Mouse (Mus musculus): ENCODE results near the gene Wfdc10. TPM values are rescaled to one million over a fixed set of nuclear protein-coding genes. Genes with fewer than 3 reads are reported as not detected.

The Wfdc10 gene
- polyA plus RNA-seq, 1 experiment from 2014 or later = not detected

DNA sequence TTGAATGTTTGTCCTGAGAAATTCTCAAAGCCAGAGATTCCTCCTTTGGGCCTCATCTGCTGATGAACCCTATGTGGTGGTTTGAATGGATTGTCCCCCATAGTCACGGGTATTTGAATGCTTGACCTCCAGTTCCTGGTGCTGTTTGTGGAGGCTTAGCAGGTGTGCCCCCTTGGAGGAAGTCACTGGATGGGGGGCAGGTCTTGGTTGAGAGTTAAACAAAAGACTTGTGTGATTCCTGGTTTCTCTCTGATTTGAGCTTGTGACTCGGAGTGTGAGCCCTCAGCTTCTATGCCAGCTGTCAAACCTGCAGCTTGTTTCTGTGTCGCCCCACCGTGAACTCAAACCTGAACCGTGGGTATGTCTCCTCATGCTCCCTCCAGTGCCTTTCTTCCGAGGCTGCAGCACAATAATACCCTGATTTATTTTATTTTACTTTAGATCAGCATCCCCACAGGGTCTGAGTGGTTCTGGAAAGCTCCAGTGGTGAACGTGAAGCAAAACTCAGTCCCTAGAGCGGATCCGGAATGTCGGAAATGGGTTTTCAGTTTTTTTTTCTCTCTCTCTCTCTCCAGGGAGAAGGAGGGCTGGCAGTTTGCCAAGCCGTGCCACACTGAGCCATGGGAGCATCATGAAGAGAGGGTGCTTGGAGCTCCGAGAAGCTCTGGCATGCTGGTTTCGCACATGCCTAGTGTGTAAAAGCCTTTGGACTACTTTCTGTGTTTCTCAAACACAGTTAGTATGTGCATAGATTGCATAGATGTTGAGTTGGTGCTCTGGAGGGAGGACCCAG, 13.8 kb upstream of the Wfdc10 start:
- Histone ChIP-seq H3K4me2 (ENCODE audit: low read depth, low read length) (no peak overlapping the region), H3K4me3 (ENCODE audit: low read depth, low read length) (no peak overlapping the region), H3K9me3 (ENCODE audit: control insufficient read depth, low read length) (no peaks in the 10 kb centered on the region), H3K27me3 (ENCODE audit: control insufficient read depth, insufficient read depth, low read length) (no peaks in the 10 kb centered on the region), H3K9ac (replicated peaks; ENCODE audit: low read depth, low read length) (no peak overlapping the region), H3K27ac (ENCODE audit: low read depth, low read length) (no peak overlapping the region), H3K4me1 (ENCODE audit: control insufficient read depth, insufficient read depth, low read length) (no peaks in the 10 kb centered on the region), H3K36me3 (ENCODE audit: control insufficient read depth, insufficient read depth, low read length) (no peaks in the 10 kb centered on the region)
- ATAC-seq (ENCODE audit: low read depth) = no peak
- WGBS = 67% methylated on average over 13 of the region's 13 CpGs

DNA sequence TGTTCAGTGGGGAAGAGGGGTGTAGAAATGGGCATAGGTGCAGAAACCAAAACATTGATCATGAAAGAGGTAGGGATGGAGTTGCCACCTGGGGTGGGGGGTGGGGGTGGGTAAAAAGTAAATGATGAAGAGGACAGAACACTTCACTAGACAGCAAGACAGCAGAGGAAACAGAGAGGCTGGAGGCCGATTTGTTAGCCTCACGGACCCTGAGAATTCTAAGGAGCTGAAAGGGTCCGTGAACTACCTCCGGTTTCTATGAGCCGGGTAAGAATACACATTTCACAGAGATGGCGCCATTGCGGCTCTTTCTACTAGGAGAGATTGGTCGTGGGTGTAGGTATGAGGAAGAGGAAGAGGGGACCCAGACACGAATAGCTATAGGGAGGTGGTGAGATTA, 637 bp downstream of the Wfdc10 start, which contains the start of gene Wfdc9:
Gene Wfdc9 (minus strand): TSS at position 101 of the 400 bp plus-strand sequence.
- Histone ChIP-seq H3K36me3 (ENCODE audit: control insufficient read depth, insufficient read depth, low read length) (no peaks in the 10 kb centered on the region), H3K4me3 (ENCODE audit: low read depth, low read length) (no peak within 1 kb of the TSS), H3K4me1 (ENCODE audit: control insufficient read depth, insufficient read depth, low read length) (no peaks in the 10 kb centered on the region), H3K9ac (replicated peaks; ENCODE audit: low read depth, low read length) (no peak within 1 kb of the TSS), H3K4me2 (ENCODE audit: low read depth, low read length) (no peak within 1 kb of the TSS), H3K27ac (ENCODE audit: low read depth, low read length) (no peak within 1 kb of the TSS), H3K9me3 (ENCODE audit: control insufficient read depth, low read length) (no peaks in the 10 kb centered on the region), H3K27me3 (ENCODE audit: control insufficient read depth, insufficient read depth, low read length) (no peaks in the 10 kb centered on the region)
- 88% methylated on average over 9 of the region's 9 CpGs for WGBS
- no peak for ATAC-seq (ENCODE audit: low read depth)

DNA sequence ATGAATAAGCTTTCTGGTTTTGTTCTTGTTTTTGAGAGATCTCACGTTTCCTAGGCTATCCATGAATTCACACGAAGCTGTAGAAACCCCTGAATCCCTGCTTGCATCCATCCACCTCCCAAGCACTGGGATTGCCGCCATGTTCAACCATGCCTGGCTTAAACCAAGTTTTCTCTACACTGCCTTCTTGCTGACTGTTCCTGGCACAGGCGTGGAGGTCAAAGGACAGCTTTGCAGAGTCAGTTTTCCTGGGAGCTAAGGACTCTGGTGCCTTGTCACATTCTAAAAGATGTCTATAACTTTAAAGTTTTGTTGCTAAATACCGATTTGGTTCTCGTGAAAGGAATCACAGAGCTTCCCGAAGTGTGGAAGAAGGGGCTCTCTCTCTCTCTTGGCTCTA, 9.0 kb downstream of the Wfdc10 start:
- no peak overlapping the region for H3K9ac ChIP-seq (replicated peaks; ENCODE audit: low read depth, low read length)
- H3K4me1 ChIP-seq (ENCODE audit: control insufficient read depth, insufficient read depth, low read length) = no peaks in the 10 kb centered on the region
- H3K9me3 ChIP-seq (ENCODE audit: control insufficient read depth, low read length) = no peaks in the 10 kb centered on the region
- no peak for ATAC-seq (ENCODE audit: low read depth)
- 88% methylated on average over 7 of the region's 7 CpGs for WGBS
- H3K27ac ChIP-seq (ENCODE audit: low read depth, low read length) = no peak overlapping the region
- no peaks in the 10 kb centered on the region for H3K36me3 ChIP-seq (ENCODE audit: control insufficient read depth, insufficient read depth, low read length)
- H3K27me3 ChIP-seq (ENCODE audit: control insufficient read depth, insufficient read depth, low read length) = no peaks in the 10 kb centered on the region
- no peak overlapping the region for H3K4me2 ChIP-seq (ENCODE audit: low read depth, low read length)
- no peak overlapping the region for H3K4me3 ChIP-seq (ENCODE audit: low read depth, low read length)

DNA sequence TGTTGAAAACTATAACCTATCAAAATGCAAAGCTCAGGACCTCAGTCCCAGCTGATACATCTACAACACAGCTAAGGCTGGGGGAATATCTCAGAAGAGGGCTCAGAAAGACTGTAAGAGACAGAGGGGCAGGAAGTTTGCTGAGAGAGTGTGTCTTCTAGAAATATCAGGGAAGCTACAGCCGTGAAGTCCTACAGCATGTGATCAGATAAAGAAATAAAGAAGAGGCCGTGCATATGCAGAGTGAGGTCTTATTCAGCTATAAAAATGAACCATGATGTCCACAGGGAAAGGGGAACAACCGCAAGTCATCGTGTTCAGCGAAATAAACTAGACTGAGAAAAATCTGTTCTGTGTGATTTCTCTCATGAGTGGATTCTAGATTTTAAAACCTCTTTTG, 14.4 kb downstream of the Wfdc10 start:
- Histone ChIP-seq H3K9me3 (ENCODE audit: control insufficient read depth, low read length) (no peaks in the 10 kb centered on the region), H3K4me2 (ENCODE audit: low read depth, low read length) (no peak overlapping the region), H3K4me1 (ENCODE audit: control insufficient read depth, insufficient read depth, low read length) (no peaks in the 10 kb centered on the region), H3K36me3 (ENCODE audit: control insufficient read depth, insufficient read depth, low read length) (no peaks in the 10 kb centered on the region), H3K27ac (ENCODE audit: low read depth, low read length) (no peak overlapping the region), H3K4me3 (ENCODE audit: low read depth, low read length) (no peak overlapping the region), H3K9ac (replicated peaks; ENCODE audit: low read depth, low read length) (no peak overlapping the region), H3K27me3 (ENCODE audit: control insufficient read depth, insufficient read depth, low read length) (no peaks in the 10 kb centered on the region)
- WGBS = 85% methylated on average over 5 of the region's 5 CpGs
- no peak for ATAC-seq (ENCODE audit: low read depth)

DNA sequence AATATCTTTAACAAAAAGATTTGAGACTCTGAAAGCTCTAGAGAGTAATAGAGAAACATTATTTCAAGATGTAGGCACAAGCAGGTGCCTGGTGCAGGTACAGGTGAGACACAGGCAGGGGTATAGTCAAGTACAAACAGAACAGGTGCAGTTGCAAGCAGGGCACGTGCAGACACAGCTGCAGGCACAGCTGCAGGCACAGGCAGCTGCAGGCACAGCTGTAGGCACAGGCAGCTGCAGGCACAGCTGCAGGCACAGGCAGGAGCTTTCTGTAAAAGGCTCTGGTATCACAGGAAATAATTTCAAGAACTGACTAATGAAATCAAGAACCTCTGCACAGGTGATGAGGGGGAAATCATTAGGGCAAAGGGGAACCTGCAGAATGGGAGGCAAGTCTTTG, 15.1 kb downstream of the Wfdc10 start:
- Histone ChIP-seq H3K27ac (ENCODE audit: low read depth, low read length) (no peak overlapping the region), H3K4me2 (ENCODE audit: low read depth, low read length) (no peak overlapping the region), H3K9me3 (ENCODE audit: control insufficient read depth, low read length) (no peaks in the 10 kb centered on the region), H3K36me3 (ENCODE audit: control insufficient read depth, insufficient read depth, low read length) (no peaks in the 10 kb centered on the region), H3K9ac (replicated peaks; ENCODE audit: low read depth, low read length) (no peak overlapping the region), H3K4me1 (ENCODE audit: control insufficient read depth, insufficient read depth, low read length) (no peaks in the 10 kb centered on the region), H3K27me3 (ENCODE audit: control insufficient read depth, insufficient read depth, low read length) (no peaks in the 10 kb centered on the region), H3K4me3 (ENCODE audit: low read depth, low read length) (no peak overlapping the region)
- ATAC-seq (ENCODE audit: low read depth) = no peak
- WGBS = 22% methylated on average over 1 of the region's 1 CpGs

DNA sequence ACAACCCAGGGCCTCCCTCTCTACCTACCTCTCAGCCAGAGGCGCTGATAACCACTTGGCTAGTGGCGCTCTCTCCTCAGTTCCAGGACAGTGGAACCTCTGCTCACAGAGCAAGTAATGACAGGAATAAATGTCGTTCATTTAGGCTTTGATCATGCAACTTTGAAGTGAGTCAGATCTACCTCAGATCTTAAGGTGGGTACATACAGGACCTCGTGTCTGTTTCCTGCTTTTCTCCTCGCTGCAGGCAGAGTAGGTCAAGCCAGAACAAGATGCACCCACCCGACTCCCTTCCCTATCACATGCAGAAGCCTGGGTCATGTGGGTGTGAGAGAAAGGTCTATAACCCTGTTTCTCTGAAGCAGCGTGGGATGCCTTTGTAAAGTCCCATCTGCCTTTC, 18.1 kb downstream of the Wfdc10 start, which contains the start of gene Wfdc11:
Gene Wfdc11 (minus strand): TSS at position 101 of the 400 bp plus-strand sequence.
- H3K9me3 ChIP-seq (ENCODE audit: control insufficient read depth, low read length) = no peaks in the 10 kb centered on the region
- H3K9ac ChIP-seq (replicated peaks; ENCODE audit: low read depth, low read length) = no peak within 1 kb of the TSS
- H3K4me2 ChIP-seq (ENCODE audit: low read depth, low read length) = no peak within 1 kb of the TSS
- no peak within 1 kb of the TSS for H3K27ac ChIP-seq (ENCODE audit: low read depth, low read length)
- WGBS = 88% methylated on average over 7 of the region's 7 CpGs
- H3K4me1 ChIP-seq (ENCODE audit: control insufficient read depth, insufficient read depth, low read length) = no peaks in the 10 kb centered on the region
- H3K27me3 ChIP-seq (ENCODE audit: control insufficient read depth, insufficient read depth, low read length) = no peaks in the 10 kb centered on the region
- H3K4me3 ChIP-seq (ENCODE audit: low read depth, low read length) = no peak within 1 kb of the TSS
- ATAC-seq (ENCODE audit: low read depth) = no peak
- no peaks in the 10 kb centered on the region for H3K36me3 ChIP-seq (ENCODE audit: control insufficient read depth, insufficient read depth, low read length)

DNA sequence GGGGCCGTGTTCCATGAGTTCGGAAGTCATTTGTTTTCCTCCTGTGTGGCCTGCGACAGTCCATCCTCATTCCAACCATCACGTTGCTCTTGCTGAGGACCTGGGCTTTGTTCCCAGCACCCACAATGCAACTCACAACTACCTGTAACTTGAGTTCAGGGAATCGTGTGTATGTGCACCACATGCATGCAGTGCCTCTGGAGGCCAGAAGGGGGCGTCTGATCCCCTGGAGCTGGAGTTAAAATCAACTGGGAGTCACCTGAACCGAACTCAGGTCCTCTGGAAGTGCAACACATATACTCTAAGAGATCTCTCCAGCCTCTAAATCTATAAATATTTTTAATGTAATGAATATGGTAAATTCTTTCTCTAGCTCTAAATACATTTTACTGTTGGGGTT, 20.3 kb downstream of the Wfdc10 start:
- Histone ChIP-seq H3K9me3 (ENCODE audit: control insufficient read depth, low read length) (no peaks in the 10 kb centered on the region), H3K4me2 (ENCODE audit: low read depth, low read length) (no peak overlapping the region), H3K27me3 (ENCODE audit: control insufficient read depth, insufficient read depth, low read length) (no peaks in the 10 kb centered on the region), H3K36me3 (ENCODE audit: control insufficient read depth, insufficient read depth, low read length) (no peaks in the 10 kb centered on the region), H3K4me3 (ENCODE audit: low read depth, low read length) (no peak overlapping the region), H3K27ac (ENCODE audit: low read depth, low read length) (no peak overlapping the region), H3K9ac (replicated peaks; ENCODE audit: low read depth, low read length) (no peak overlapping the region), H3K4me1 (ENCODE audit: control insufficient read depth, insufficient read depth, low read length) (peaks cover 4% of the 10 kb centered on the region; the same call in 1 of the 2 replicates)
- WGBS = 82% methylated on average over 7 of the region's 7 CpGs
- no peak for ATAC-seq (ENCODE audit: low read depth)

DNA sequence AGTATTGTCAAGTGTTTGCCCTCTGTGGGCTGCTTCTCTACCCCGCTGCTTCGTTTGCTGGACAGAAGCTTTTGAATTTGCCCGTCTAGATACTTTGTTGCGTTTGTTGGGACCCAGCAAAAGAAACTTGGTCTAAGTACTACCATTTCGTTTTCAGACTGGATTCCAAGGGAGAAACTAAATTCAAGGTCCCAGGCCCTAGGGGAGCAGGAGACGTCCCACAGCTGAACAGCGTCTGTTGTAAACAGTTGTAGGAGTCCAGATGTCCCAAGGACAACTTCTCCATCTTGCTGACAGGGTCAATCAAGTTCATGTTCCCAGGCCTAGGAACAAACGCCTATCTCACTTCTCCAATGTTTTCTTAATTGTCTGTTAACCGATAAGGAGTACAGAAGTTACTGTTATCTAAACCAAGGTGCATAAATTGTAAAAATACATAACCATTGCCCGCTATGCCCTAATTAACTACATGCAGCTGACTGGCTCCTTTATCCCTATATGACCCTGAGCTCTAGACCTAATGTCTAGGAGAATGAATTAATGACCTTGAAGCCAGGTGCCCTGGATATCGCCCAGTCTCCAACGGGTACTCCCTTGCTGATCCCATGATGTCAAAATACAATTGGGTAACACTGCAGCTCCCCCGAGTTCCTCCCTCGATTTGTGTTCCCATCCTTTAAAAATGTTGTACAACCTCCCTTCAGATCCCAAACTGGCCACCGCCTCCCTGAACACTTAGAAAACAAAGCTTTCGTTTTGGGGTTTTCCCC, 21.3 kb downstream of the Wfdc10 start:
- H3K4me1 ChIP-seq (ENCODE audit: control insufficient read depth, insufficient read depth, low read length) = peaks cover 4% of the 10 kb centered on the region; the same call in 1 of the 2 replicates
- no peaks in the 10 kb centered on the region for H3K36me3 ChIP-seq (ENCODE audit: control insufficient read depth, insufficient read depth, low read length)
- no peaks in the 10 kb centered on the region for H3K27me3 ChIP-seq (ENCODE audit: control insufficient read depth, insufficient read depth, low read length)
- WGBS = 85% methylated on average over 16 of the region's 16 CpGs
- H3K4me2 ChIP-seq (ENCODE audit: low read depth, low read length) = no peak overlapping the region
- no peak for ATAC-seq (ENCODE audit: low read depth)
- no peak overlapping the region for H3K9ac ChIP-seq (replicated peaks; ENCODE audit: low read depth, low read length)
- no peak overlapping the region for H3K27ac ChIP-seq (ENCODE audit: low read depth, low read length)
- no peaks in the 10 kb centered on the region for H3K9me3 ChIP-seq (ENCODE audit: control insufficient read depth, low read length)
- no peak overlapping the region for H3K4me3 ChIP-seq (ENCODE audit: low read depth, low read length)

Measured in neural tube, embryonic 14.5 days (tissue).